Mouse (Mus musculus) ovary, adult 10 weeks (tissue): Measurements from ENCODE around the gene Rad17. TPM values are rescaled to one million over a fixed set of nuclear protein-coding genes. Genes with fewer than 3 reads are reported as not detected.

Source experiments
- polyA plus RNA-seq: library from polyadenylated mRNA; stranded (reverse); fragments of 350-450 nt; fragmentation: Illumina TruSeq; extraction: RNeasy Lipid Tissue Mini Kit (QIAGEN cat#74804); gene quantifications from one replicate; pipeline ENCODE4 v1.2.3, GENCODE M21; 2014

Gene Rad17
- 67.3 TPM for polyA plus RNA-seq

DNA sequence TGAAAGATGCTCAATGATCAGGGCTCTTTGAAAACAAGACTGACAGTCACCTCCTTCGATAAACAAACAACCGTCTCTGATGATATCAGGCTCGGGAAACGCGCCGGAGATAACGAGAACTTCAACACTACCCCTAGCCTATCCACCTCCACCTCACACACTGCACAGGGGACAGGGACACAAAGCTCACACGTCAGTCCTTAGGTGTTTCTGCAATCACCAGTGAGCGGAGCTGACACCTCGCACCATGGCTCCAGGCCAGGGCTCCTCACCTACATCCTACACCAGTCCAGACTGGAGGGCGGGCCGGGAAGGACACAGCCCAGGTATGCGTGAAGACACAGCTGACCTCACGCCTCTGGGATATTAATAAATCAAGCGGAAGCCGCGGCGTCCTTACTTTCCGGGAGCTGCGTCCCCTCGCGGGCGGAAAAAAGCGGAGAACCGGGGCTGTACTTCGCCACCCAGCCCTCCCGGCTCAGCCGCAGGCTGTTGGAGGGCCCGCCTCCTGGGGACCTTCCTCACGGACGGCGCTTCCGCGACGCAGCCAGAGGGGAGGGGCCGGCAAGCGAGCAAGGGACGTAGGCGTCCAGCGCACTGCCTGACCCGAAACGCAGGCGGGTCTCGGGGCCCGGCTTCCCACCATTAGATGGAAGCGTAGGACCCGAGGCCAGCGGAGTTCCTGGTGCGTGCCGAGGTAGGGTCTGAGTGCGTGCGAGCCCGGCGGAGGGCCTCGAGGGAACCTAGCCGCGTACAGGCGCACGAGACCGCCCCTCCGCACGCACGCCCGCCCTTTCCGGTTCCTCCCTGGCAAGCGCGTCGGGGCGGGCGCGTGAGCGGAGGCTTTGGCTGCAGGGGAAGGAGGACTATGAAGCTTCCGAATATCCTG lies at the start of gene Rad17, which contains the start of gene Ak6:
Gene Rad17, minus strand, starts transcription at position 502 of the 889 bp plus-strand sequence.
Gene Ak6, plus strand, starts transcription at position 430 of the 889 bp plus-strand sequence.

DNA sequence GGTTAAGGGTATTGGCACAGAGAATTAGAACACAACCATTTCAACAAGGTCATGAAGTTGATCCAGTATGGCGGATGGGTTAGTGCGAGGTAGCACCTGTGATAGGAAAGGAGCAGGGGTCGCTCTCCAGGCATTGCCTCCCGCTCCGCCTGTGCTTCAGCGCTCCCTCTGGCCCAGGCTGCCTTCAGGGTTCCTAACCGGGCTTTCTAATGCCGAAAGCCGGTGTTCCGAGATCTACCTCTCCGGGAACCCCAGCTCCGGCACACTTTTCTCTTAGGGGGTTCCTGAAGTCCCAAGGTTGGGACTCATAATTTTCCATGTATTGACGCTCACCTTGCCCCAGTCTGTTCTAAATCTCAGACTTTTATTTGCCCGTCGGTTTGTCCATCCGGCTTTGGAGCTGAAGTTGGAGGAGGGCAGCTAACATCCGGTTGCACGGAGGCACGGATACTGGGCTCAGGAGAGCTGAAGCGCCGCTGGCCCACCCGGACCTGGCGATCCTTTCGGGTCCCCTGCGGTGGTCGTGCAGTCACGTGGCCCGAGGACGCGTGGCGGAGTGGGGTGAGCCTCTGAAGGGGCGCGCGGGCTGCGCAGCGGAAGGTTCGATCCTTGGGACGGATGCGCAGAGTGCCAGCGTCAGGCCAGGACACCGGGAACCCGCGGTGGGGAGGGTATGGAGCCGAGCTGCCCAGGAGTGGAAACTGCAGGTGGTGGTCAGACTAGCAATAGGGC lies 18.6 kb upstream of the Rad17 start, which contains the start of gene Ccdc125:
Gene Ccdc125, plus strand, starts transcription at position 427 of the 732 bp plus-strand sequence.

DNA sequence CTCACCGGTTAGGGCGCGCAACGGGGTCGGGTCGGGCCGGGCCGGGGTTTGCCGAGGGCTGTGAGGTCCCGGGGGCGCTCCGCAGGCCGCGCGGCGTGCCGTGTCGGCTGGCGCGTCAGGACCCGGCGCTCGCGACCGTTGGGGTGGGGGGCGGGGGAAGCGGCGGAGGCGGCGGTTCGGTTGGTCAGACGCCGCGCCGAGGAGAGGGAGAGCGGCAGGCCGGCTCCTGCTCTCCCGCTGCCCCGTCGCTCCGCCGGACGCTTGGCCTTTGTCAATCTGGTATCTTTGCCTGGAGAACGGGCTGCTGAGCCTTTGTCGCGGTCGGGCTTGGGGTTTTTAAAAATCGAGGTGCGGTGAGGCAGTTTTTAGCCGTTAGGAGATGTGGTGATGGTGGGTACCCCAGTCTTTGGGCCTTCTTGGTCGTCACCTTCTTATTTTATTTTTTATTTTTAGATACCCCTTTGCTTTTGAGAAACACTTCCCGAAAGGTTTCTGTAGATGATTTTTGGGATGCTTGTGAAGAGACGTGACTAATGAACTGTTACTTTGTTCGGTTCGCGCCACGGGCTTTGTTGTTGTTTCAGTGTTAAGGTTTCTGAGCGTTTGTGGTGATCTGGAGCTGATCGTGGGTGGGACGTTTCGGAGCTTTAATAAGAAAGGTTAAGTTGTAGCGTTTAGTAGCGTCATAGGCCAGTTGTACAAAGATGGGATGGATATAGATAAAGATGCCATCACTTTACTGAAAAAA lies 762 bp upstream of the Rad17 start, which contains the start of gene Taf9:
Gene Taf9, plus strand, starts transcription at position 141 of the 748 bp plus-strand sequence.

DNA sequence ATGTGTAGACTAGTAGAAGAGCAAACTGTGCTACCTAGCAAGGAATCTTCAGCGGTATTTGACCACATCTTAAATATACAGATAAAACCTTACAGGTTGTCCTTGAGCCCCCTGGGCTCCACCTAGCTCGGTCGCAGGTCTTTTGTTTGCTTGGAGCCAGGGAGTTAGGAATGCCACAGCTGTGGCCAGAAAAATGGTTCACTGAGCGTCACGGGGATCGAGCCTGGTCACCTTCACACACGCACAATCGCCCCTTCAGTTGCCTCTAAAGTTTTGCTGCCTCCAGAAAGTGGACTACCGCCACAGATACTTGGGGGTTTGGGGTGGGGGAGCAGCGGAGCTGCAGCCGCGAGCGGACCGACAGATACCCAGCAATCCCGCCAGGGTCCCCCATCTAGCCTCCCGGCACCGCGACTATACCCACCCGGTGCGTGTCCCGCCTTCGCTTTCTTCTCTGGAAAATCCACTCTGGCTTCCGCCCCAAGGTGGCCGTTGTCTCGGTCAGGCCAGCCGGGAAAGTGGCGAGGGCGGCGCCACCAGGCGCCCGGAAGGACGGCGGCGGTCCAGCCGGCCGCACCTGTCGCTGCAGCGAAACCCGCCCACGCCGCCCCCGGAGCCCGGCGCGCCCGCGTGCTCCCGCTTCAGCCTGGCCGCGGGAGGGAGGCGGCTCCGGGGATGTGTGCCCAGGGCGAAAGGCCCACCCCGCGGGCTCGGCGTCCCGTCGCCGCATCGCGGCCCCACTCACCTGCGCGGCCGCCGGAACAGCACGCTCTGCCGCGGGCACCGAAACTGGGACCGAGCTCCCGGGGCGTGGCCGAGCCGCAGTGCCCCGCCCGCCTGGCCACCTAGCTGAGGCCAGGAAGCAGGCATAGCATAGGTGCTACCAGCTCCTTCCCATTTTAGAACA lies 34.4 kb downstream of the Rad17 start, which contains the start of gene Marveld2:
Gene Marveld2, minus strand, starts transcription at position 791 of the 907 bp plus-strand sequence.

Other genes with a start within 250 kb of the Rad17 start
- 0.40 TPM for gene Naip1, start 198.2 kb downstream of the Rad17 start, polyA plus RNA-seq
- gene Gtf2h2, start 158.5 kb downstream of the Rad17 start, polyA plus RNA-seq, result 82.3 TPM
- gene Ocln, start 98.3 kb downstream of the Rad17 start, polyA plus RNA-seq, result 9.6 TPM
- gene Marveld2, start 34.1 kb downstream of the Rad17 start, polyA plus RNA-seq, result 3.4 TPM
- 230 TPM for gene Ak6, start 72 bp downstream of the Rad17 start, polyA plus RNA-seq
- gene Taf9, start 528 bp upstream of the Rad17 start, polyA plus RNA-seq, result 13.4 TPM
- gene Ccdc125, start 18.7 kb upstream of the Rad17 start, polyA plus RNA-seq, result 4.2 TPM
- 65.6 TPM for gene Cdk7, start 79.9 kb upstream of the Rad17 start, polyA plus RNA-seq
- gene Mrps36, start 93.6 kb upstream of the Rad17 start, polyA plus RNA-seq, result 76.3 TPM
- 22.4 TPM for gene Cenph, start 124.8 kb upstream of the Rad17 start, polyA plus RNA-seq
- gene Ccnb1, start 135.5 kb upstream of the Rad17 start, polyA plus RNA-seq, result 96.4 TPM
- 168 TPM for gene Slc30a5, start 182.4 kb upstream of the Rad17 start, polyA plus RNA-seq